Mouse (Mus musculus): ENCODE measurements around the gene Gpr155. TPM values are rescaled to one million over a fixed set of nuclear protein-coding genes. Genes with fewer than 3 reads are reported as not detected.

Gpr155 gene
- 10 to 100 TPM; 15.1 to 19.5 TPM for polyA plus RNA-seq (2017; shearing (Covaris generic))

DNA sequence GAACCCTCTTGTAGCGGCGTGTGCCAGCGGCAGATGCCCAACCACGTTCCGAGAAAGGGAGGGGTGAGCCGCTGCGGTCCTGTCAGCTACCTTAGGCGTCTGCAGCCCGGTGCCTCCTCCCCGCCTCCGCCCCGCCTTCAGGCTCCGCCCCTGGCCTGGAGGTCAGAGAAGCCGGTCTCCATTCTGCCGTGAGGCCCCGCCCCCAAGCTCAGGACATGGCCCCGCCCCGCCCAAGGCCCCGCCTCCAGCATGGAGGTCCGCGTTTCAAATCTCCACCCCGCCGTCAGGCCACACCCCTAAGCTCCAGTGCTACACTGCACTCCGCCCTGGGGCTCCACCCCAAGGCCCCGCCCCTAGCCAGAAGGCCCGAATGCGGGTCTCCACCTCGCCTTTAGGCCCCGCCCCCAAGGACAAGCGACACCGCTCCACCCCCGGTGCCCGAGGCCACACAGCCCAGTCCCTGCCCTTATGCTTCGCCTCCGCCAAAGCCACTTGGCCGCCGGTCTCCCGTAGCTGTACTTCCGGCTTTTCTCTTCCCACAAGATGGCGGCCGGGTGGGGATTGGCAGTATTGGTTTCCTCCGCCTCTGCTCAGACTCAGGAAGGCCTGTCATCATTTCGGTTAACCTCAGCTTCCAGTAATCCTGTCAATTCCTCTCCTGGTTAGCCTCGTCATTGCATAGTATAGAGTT lies at the start of gene Gpr155:
Gpr155 (minus strand) TSS at position 217 of the 691 bp plus-strand sequence.
- ATAC-seq: peak; percentile 85

DNA sequence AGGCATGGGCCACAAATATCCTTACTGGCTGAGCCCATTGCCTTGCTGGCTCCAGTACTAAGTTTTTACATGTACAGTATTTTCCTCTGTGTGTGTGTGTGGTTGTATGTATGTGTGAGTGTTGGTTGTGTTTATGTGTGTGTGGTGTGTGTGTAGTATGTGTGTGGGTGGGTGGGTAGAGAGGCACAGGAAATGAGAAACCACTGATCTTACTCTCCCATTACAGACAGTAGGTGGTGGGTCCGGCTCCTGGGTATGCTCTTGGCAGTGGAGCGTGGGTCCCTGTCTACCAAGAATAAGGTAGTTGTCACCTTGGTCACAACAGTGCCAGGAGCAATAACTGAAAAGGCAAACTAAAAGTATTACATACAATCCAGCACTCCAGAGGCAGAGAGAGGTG lies 49.5 kb upstream of the Gpr155 start:
- ATAC-seq: peak; percentile 60

DNA sequence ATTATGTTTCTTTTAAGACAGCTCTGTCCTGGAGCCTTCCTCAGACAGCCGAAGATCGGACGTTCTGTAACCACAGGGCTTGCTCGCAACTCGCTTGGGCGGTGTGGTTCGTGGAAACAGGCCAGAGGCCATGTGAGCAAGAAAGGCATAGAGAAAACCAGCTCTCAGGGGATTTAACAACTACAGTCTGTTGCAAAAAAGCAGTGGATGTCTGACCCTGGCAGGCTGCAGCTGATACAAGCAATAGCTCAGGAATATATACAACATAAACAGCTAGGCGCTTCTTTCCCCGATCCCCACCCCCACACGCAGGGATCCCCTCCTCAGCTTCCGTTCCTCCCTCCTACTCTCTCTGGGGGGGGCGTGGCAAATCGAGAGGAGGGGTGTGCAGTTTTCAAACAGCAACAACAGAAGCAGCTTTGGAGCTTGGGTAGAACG lies 45.6 kb upstream of the Gpr155 start:
- no peak for ATAC-seq

DNA sequence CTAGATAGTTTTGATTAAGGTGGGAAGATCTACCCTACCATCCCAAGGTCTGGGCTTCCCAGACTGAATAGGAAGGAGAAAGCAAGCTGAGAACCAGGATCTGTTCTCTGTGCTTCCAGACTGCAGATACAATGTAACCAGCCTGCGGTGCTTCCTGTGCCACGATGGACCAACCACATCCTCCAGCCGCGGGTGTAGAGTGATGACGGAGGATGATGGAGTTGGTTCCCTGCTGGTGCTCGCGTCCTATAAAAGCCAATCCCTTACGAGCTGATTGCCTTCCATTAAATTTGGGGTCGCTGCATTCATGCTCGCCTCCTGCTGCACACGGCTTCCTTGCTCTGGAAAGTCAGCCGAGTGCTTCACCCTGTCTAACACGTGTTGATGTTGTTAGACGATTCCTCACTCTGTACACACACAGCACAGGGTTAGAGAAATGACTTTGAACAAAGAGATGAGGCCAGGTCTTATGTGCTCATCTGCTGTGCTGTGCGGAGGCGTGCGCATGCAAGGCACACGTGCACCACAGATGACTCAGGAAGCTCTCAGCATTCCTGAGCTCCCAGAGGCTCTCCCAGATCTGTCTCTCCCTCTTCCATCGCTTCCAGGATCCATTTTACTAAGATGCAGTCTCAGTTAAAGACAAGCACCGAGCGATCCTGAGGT lies 42.6 kb upstream of the Gpr155 start:
- peak; percentile 74 for ATAC-seq

DNA sequence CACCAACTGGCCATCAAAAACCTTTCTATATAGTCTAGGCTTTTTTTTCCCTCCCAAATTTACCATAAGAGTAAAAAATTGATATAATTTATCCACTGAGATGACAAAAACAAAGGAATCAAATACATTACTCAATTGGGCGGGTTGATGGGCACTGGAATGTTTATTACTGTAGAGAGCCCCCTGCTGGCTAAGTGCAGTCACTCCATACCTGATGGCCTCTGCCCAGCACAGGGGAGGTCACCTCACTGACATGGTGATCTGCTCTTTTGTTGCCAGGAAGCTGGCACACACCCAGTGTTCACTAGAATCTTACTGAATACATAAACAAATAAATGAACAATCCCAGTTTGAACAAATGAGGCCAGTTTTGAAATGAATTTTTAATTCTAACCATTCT lies 40.9 kb upstream of the Gpr155 start:
- peak; percentile 72 for ATAC-seq

DNA sequence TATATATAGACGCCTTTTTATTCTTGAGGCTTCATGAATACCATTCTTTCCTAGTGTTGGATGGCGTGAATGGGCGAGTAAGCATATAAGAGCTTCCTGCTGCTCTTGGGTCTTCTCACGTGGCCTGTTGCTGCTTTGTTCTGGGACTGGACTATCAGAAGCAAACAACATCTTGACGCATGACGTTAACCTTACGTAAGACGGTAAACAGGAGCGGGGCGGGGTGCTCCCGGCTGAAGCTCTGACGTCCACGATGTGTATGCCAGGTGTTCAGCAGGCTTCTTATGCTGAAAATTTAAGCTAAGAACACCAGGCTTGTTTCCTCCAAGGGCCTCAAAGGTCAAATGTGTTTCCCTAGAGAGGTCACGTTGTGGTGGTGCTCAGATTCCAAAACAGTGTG lies 39.5 kb upstream of the Gpr155 start:
- no peak for ATAC-seq

DNA sequence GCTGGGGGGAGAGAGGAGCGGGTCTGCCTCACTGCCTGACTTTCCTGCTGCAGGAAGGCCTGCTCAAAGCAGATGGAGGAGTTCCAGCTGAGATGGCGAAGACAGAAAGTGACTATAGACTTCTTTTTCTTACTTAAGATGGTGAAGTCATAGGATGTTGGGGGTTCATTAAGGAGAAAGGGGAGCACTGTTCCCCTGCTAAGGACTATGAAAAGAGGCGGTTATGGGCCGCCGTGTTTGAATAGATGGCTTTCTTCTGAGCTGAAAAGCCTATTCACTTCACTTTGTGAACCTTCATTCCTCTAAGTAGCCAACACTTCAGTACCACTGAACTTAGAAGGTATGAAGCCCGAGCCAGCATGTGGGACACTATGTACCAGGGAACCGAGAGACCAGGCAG lies 33.4 kb upstream of the Gpr155 start:
- ATAC-seq: no peak

DNA sequence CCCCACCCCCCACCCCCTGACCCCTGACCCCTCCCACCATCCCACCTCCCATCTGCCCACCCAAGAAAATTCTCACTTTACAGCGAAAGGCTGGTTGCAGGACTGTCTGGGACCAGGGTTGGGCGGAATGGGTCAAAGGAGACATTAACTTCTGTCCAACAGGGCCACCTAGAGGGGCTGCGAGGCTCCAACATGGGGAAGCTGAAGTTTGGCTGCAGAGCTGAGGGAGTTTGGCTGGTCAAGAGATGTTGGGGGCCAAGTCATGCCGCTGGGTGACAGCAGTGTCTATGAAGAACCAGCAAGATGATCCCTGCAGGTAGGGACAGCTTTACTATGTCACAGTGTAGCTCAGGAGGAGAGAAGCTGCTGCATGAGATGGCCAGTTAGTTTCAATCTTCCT lies 32.9 kb upstream of the Gpr155 start:
- no peak for ATAC-seq

DNA sequence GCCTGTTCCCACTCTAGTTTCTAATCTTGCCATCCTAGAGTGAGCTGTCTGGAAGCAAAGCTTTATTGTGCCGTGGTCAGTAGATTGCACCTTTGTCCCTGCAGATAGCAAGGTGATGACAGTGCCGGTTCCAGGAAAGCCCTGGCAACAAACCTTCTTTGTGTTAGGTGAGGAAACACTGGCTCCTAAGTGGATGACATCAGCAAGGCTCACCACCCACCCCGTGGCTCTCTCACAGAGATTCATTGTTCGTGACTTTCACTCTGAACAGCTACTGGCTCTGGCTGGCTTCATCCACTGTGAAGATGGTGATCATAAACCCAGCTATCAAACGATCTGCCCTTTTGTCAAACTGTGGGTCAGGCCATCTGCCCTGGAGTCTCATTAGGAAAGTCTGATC lies 29.5 kb upstream of the Gpr155 start:
- no peak for ATAC-seq

DNA sequence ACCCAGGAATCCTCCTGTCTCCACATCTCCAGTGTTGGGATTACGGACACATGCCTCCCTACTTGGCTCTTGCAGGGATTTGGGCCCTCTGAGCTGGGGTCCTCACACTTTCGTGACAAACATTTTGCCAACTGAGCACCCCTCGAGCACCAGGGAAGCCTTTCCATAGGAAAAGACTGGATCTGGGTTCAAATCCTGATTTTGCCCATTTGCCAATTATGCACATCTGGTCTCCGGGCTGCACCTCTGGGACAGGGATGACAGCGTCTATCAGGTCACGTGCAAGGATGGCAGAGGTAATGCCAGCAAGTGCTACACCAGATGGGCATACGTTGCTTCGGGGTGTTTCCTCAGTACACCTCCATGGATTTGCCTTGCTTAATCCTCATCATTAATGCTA lies 23.7 kb upstream of the Gpr155 start:
- ATAC-seq: no peak

DNA sequence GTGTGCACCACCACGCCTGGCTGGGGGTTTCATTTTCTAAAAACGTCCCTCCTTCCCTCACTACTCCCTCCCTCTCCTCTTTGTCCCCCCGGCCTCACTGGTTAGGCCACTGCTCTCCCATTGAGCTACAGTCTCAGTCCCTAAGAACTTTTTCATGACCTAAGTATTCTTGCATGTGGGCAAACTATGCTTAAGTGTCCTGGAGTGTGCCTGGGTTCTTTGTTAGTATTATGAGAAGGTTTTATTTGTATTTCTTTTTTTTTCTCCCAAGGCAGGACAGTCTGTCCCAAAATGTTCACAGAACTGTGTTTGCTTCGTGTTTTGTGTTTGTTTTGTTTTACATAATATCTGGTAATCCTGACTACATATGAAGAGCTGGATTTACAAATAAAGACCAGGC lies 21.3 kb upstream of the Gpr155 start:
- ATAC-seq: no peak

DNA sequence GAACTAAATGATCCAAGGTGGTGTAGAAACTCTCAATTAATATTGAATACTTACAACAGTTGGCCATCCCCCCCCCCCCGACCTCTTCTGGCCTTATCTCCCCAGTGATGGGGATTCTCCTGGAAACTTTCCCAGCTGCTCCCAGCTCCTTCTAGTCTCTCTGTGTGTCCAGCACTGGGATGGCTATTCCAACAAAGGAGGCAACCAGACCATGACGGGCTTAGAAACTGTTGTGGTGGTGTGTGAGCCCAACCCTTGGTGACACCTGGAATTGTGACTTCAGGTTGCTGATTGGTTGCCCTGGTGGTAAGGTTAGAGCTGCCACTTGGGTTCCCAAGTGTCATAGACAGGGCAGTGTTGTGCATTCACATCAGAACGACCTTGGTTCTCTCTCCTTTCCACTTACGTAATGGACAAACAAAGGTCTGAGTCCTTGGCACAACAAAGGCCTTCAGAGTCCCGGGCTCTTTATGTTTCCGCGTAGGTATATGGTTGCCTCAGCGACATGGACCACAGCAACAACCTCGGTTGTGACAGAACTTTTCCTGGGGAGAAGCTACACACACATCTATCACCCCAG lies 20.1 kb upstream of the Gpr155 start:
- no peak for ATAC-seq

DNA sequence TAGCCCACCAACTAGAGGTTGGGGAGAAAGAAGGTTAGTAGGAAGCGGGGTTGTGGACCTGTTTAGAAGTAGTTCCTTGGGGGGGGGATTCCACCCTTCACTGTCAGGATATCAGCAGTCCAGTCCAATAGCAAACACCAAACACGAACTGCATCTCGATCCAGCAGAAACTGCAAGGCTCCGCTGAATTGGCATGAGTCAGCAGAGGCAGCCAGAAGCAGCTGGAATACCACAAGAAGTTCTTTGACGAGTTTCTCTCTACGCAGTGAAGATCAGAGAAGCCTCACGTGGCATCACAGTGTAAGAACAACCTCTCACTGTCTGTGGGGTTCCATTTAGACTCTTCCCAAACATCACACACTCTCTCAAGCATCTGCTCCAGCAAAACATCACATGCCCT lies 18.6 kb upstream of the Gpr155 start:
- no peak for ATAC-seq

DNA sequence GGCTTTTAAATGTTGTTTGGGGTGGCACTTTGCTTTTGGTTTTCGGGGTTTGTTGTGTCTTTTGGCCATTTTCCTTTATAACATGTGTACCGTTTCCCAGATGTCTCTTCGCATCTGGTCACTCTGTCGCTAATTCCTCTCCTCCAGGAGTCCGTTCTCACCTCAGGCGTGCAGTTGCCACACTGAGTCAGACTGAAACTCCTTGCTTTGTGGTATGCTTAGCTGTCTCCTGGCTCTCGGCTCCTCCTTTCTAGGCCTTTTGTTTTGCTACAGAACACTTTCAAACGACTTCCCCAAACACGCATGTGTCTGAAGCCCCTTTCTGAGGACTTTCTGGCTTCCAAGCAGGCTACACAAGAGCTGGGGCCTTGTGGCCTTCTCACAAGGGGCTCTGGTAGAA lies 18.1 kb upstream of the Gpr155 start:
- peak; percentile 68 for ATAC-seq

DNA sequence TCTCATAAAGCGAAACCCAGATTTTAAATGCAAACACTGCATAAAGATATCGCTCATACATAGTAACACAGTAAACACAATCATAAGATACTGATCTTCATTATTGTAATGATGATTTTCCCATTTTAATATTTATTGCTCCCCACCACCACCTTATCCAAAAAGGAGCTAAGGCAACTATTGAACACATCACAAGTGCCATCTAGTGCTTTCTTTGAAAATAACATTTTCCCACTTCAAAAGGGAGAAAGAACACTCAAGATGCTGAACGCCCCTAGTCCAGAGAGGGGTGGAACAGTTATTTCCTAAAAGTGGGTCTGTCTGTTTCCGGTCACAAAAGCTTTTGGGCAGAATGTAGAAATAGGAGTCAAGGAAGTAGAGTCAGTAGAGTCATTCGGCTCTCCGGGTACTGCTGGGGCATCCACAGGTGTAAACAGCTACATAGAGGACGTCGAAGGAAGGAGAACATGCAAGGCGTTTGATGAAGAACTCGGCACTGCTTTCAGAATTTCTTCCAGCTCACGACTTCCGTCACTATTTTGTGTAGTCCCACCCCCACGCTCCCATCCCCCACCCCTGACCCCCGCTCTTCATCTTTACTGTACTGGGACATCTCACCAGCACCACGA lies 17.1 kb upstream of the Gpr155 start:
- ATAC-seq: no peak

DNA sequence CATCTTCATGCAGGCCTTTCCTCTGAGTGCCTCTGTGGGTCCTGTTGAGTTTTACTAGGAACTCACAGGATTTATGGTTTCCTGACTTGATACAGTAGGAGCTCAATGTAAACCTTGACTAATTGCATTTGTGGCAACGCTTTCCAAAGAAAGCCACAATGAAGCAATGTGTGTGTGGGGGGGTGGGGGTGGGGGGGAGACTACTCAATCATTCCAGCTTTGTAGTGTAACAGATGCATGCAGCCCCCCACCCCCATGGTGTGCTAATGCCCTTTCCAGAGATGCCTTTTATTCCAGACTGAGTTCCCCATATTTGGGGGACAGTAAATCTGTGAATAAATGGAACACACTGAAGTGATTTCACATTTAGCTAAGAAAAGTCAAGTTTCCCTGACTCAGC lies 15.3 kb upstream of the Gpr155 start:
- no peak for ATAC-seq

DNA sequence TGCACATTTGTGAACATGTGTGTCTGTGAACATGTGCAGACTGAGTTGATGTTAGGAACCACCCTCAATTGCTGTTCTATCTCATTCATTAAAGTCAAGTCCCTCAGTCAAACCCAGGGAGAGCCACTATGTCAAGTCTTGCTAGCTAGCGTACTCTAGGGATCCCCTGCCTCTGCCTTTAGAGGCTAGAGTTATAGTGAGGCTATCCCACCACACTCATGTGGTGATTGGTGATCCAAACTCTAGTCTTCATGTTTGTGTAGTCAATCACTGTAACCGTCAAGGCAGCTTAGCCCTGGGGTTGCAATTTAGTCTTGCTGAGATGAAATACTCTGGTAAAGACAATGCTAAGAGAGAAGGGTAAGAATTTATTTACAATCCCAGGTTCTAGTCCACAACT lies 11.1 kb upstream of the Gpr155 start:
- ATAC-seq: no peak

DNA sequence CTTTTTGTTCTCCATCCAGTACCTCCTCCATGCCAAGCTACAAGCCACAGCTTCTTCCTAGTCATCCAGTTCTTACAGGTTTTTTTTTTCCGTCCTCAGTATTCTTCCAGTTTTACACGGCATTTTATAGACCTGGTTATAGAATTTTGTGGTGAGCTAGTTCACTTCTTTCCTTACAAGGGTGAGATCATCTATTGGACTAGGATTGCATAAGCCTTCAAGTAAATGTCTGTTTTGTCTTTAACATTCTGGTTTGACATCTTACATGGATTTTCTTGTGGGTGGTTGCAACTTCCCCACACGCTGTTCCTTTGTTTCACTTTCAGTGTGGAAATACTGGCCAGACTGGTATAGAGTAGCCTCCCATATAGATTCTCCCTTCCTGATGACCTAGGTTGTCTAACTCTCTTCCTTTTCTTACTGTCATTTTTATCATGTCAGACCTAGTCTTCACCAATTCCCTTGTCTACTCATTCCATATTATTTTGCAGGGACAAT lies 10.5 kb upstream of the Gpr155 start:
- ATAC-seq: no peak

DNA sequence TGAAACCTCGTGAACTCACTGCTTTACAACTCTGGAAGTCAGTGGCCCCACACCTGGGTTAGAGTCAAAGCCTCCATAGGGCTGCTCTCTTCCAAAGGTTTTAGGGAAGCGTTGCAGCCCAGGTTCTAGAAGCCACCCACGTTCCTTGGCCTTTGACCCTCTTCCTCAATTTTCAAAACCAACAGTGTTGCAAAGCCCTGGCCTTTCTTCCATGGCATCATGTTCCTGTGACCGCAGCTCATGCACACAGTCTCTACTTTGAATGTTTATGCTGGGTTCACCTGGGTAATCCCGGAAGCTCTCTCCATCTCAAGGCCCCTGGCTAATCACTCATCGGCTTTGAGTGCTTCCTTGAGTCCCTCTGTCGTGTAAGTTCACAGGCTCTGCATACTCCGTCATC lies 9.1 kb upstream of the Gpr155 start:
- ATAC-seq: no peak

DNA sequence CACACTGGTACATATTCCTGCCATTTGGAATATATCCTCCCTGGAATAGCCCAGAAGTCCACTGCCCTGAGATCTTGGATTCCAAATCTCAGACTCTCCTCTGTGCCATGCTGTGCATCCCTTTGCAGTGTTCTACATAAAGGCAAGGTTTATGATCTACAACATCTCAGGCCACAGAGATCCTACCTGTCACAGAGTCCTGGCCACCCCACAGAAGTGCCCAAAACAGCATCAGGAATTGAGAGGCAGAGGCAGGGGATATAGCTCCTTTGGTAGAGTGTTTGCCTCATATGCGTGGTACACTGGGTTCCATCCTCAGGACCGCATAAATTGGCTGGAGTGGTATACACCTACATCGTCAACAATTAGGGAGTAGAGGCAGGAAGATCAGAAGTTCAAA lies 8.1 kb upstream of the Gpr155 start:
- no peak for ATAC-seq

DNA sequence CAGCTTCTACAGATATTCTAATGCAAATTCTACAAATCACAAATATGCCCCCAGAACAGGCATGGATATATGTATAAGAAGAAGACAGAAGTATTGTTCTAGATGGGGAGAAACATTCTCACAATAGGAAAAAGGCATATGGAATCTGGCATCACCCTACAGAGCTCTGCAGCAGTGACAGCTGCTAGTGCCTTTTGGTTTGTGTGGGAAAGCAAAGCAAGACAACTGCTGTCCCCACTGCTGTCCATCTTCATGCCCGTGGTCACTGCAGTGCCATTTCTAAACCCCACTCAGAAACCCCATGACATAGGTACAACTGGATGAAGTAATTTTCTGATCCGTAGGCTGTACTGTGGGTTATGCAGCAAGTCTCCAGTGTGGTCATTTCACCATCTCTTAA lies 6.4 kb upstream of the Gpr155 start:
- ATAC-seq: no peak

DNA sequence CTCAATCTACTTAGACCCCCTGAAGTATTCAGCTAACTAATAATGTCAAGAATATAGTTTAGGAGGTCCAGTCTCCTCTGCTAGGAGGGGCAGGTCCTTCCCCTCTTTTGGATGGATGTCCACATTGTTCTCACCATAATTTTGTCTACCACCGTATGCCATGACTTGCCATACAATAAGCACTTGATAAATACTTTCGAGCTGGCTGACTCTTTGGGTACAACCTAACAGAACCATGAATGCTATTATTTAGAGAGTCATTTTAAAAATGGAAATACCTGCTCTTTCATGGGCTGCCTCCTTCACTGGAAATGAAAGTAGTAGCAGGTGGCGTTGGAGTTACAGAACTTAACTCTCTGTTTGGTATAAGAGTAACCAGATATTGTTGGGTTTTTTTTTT lies 3.6 kb upstream of the Gpr155 start:
- ATAC-seq: no peak

DNA sequence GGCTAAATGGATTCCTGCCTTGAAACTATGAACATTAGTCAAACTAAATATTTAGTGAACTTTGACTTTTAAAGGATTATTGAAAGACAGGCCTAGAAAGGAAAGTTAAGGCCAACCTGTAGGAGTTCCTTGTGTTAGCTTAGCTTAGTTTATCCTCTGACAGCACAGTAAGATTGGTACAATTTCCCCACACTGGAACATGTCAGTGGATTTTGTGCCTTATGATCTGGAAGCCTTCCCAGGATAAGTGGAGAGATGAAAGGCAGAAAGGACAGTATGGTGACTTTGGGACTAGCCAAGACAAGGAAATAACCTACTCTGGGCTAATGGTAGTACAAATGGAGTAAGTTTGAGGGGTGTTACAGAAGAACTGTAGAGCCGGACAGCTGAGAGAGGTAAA lies 1.4 kb upstream of the Gpr155 start:
- ATAC-seq: no peak
